Mouse (Mus musculus): ENCODE measurements at regions not wholly inside any gene's neighbourhood (a gene's known extent, or its start where the extent isn't known, plus 50 kb on each side); places are given as distances from the start of the nearest gene placed in this dataset.

DNA sequence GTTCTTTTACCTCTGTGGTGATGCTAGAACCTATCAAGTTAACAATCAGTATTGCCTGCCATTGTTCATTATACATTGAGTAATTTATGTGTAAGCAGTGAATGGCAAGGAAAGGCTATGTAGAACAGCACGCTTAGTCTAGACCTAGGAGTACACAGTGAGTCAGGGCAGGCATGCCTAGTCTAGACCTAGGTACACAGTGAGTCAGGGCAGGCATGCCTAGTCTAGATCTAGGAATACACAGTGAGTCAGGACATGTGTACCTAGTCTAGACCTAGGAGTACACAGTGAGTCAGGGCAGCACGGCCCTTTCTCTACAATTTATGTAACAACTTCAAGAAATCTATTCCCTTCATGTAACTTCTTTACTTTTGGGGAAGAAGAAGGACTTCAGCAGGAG is 347.2 kb downstream of the Tmem232 start:
- no peak overlapping the region for H3K27ac ChIP-seq (ENCODE audit: low read length)
- no peak for ATAC-seq (ENCODE audit: insufficient number of reproducible peaks, insufficient read depth, low FRiP score, low read depth)
- no peaks in the 10 kb centered on the region for H3K27me3 ChIP-seq (ENCODE audit: control insufficient read depth, insufficient read depth, low read length)
- no peak overlapping the region for H3K4me3 ChIP-seq (ENCODE audit: low read depth, low read length)
- H3K4me2 ChIP-seq (replicated peaks; ENCODE audit: low read depth, low read length): no peak overlapping the region
- 80% methylated on average over 2 of the region's 2 CpGs for WGBS
- no peaks in the 10 kb centered on the region for H3K36me3 ChIP-seq (ENCODE audit: control insufficient read depth, insufficient read depth, low read length)
- H3K9ac ChIP-seq (replicated peaks; ENCODE audit: low read depth, low read length): no peak overlapping the region
- no peaks in the 10 kb centered on the region for H3K9me3 ChIP-seq (ENCODE audit: control insufficient read depth, low read depth, low read length)
- H3K4me1 ChIP-seq (ENCODE audit: control insufficient read depth, insufficient read depth, low read length): 0 out of 2 replicates have a peak, but pooled peaks cover 6% of the 10 kb centered on the region

DNA sequence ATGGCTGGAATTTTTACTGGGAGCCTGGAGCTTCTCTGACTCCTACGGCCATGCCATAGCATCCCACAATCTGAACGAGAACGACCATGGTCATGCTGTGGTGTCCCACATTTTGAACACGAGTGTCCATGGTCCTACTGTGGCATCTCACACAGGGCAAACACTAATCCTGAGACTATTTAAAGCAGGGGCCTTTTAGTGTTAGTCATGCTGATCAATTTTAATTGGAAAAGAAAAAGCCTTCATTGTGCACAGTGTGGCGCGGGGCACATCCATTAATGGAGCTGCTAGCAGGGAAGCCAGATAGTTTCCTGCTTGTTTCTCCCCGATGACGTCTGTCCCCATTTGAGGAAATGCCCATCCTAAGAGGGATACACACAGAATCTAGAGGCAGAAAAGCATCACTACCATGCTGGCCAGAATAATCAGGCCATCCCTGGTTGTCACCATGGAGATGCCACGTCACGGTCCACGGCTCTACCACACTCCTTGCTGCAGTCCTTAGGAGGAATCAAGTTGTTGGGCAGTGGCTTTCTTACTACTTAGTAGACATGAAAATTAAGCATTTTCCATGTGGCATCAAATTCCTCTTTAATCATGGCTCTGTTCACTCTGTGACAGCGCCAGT is 348.0 kb downstream of the Tmem232 start:
- H3K27ac ChIP-seq (ENCODE audit: low read length): no peak overlapping the region
- no peaks in the 10 kb centered on the region for H3K9me3 ChIP-seq (ENCODE audit: control insufficient read depth, low read depth, low read length)
- no peak overlapping the region for H3K9ac ChIP-seq (replicated peaks; ENCODE audit: low read depth, low read length)
- no peak for ATAC-seq (ENCODE audit: insufficient number of reproducible peaks, insufficient read depth, low FRiP score, low read depth)
- no peak overlapping the region for H3K4me2 ChIP-seq (replicated peaks; ENCODE audit: low read depth, low read length)
- H3K4me3 ChIP-seq (ENCODE audit: low read depth, low read length): no peak overlapping the region
- H3K36me3 ChIP-seq (ENCODE audit: control insufficient read depth, insufficient read depth, low read length): no peaks in the 10 kb centered on the region
- no peaks in the 10 kb centered on the region for H3K27me3 ChIP-seq (ENCODE audit: control insufficient read depth, insufficient read depth, low read length)
- 89% methylated on average over 12 of the region's 12 CpGs for WGBS
- H3K4me1 ChIP-seq (ENCODE audit: control insufficient read depth, insufficient read depth, low read length): 0 out of 2 replicates have a peak, but pooled peaks cover 6% of the 10 kb centered on the region

DNA sequence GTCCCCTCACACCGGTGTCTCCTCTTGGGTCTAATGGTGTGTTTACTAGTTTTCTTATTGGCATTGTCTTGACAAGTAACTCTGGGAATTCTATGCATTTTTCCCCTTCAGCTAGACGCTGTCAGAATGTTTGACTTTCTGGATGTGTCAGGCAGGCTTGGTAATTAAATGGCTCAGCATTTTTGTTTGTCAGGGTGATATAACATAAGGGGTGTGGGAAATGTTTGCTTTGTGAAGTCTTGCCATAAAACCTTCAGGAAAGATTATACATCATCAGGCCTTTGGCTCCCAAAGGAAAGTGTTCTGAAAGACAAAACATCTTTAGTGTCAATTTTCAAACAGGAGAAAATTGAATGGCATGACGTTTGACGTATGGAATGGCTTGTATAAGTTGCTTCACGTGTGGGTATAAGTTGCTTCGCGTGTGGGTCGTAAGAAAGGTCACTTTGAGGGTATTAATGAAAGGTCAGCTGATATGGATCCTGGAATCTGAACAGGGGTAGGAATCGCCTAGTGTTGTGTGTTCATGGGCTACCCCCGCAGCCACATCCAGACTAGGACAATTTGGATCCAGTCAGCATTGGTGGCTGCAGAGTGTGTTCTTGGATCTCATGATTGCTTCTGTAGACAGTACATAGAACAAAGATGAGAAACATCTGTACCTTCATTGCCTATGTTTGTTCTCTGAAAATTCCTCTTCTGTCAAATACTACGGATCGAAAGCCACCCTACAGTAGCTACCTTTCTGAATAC is 349.6 kb downstream of the Tmem232 start:
- no peak overlapping the region for H3K27ac ChIP-seq (ENCODE audit: low read length)
- H3K27me3 ChIP-seq (ENCODE audit: control insufficient read depth, insufficient read depth, low read length): no peaks in the 10 kb centered on the region
- no peak overlapping the region for H3K9ac ChIP-seq (replicated peaks; ENCODE audit: low read depth, low read length)
- H3K36me3 ChIP-seq (ENCODE audit: control insufficient read depth, insufficient read depth, low read length): no peaks in the 10 kb centered on the region
- no peak overlapping the region for H3K4me2 ChIP-seq (replicated peaks; ENCODE audit: low read depth, low read length)
- H3K4me1 ChIP-seq (ENCODE audit: control insufficient read depth, insufficient read depth, low read length): 0 out of 2 replicates have a peak, but pooled peaks cover 6% of the 10 kb centered on the region
- WGBS: 33% methylated on average over 12 of the region's 12 CpGs
- no peak for ATAC-seq (ENCODE audit: insufficient number of reproducible peaks, insufficient read depth, low FRiP score, low read depth)
- no peak overlapping the region for H3K4me3 ChIP-seq (ENCODE audit: low read depth, low read length)
- H3K9me3 ChIP-seq (ENCODE audit: control insufficient read depth, low read depth, low read length): no peaks in the 10 kb centered on the region

- ATAC-seq (ENCODE audit: insufficient number of reproducible peaks, insufficient read depth, low FRiP score, low read depth): no peak
- Histone ChIP-seq H3K36me3 (ENCODE audit: control insufficient read depth, insufficient read depth, low read length) (no peaks in the 10 kb centered on the region), H3K27ac (ENCODE audit: low read length) (no peak overlapping the region), H3K27me3 (ENCODE audit: control insufficient read depth, insufficient read depth, low read length) (no peaks in the 10 kb centered on the region), H3K9me3 (ENCODE audit: control insufficient read depth, low read depth, low read length) (no peaks in the 10 kb centered on the region), H3K4me2 (replicated peaks; ENCODE audit: low read depth, low read length) (no peak overlapping the region), H3K4me1 (ENCODE audit: control insufficient read depth, insufficient read depth, low read length) (no peaks in the 10 kb centered on the region), H3K4me3 (ENCODE audit: low read depth, low read length) (no peak overlapping the region), H3K9ac (replicated peaks; ENCODE audit: low read depth, low read length) (no peak overlapping the region)
- 82% methylated on average over 4 of the region's 4 CpGs for WGBS
Measured at GRCm38 (mm10) chr17:65181164-65181563, 345.3 kb upstream of the 4930583I09Rik start.

GRCm38 (mm10) chr17:65175770-65176169 is 339.9 kb upstream of the 4930583I09Rik start:
- Histone ChIP-seq H3K36me3 (ENCODE audit: control insufficient read depth, insufficient read depth, low read length) (no peaks in the 10 kb centered on the region), H3K4me1 (ENCODE audit: control insufficient read depth, insufficient read depth, low read length) (no peaks in the 10 kb centered on the region), H3K9me3 (ENCODE audit: control insufficient read depth, low read depth, low read length) (no peaks in the 10 kb centered on the region), H3K9ac (replicated peaks; ENCODE audit: low read depth, low read length) (no peak overlapping the region), H3K4me2 (replicated peaks; ENCODE audit: low read depth, low read length) (no peak overlapping the region), H3K4me3 (ENCODE audit: low read depth, low read length) (no peak overlapping the region), H3K27ac (ENCODE audit: low read length) (no peak overlapping the region), H3K27me3 (ENCODE audit: control insufficient read depth, insufficient read depth, low read length) (no peaks in the 10 kb centered on the region)
- 73% methylated on average over 4 of the region's 4 CpGs for WGBS
- no peak for ATAC-seq (ENCODE audit: insufficient number of reproducible peaks, insufficient read depth, low FRiP score, low read depth)

DNA sequence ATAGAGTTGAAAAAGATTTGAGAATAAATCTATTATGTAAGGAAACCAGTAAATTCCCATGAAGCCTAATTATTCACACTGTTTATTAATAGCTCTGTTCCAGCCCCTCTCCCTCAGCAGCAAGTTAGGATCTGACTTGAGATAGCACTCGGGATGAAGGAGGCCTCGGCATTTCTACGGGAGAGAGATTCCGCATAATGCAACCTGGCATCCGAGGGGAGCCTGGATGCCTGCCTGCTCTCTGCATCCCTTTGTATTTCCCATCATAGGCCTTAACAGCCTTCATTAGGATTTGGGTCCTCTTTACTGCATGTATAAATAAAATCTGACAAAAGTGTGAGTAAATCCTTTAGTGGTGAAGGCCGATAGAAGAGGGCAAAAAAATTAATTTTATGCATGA is 338.2 kb upstream of the 4930583I09Rik start:
- 92% methylated on average over 6 of the region's 6 CpGs for WGBS
- no peaks in the 10 kb centered on the region for H3K4me1 ChIP-seq (ENCODE audit: control insufficient read depth, insufficient read depth, low read length)
- H3K4me2 ChIP-seq (replicated peaks; ENCODE audit: low read depth, low read length): no peak overlapping the region
- no peaks in the 10 kb centered on the region for H3K9me3 ChIP-seq (ENCODE audit: control insufficient read depth, low read depth, low read length)
- H3K9ac ChIP-seq (replicated peaks; ENCODE audit: low read depth, low read length): no peak overlapping the region
- no peak for ATAC-seq (ENCODE audit: insufficient number of reproducible peaks, insufficient read depth, low FRiP score, low read depth)
- no peaks in the 10 kb centered on the region for H3K36me3 ChIP-seq (ENCODE audit: control insufficient read depth, insufficient read depth, low read length)
- no peak overlapping the region for H3K4me3 ChIP-seq (ENCODE audit: low read depth, low read length)
- H3K27ac ChIP-seq (ENCODE audit: low read length): no peak overlapping the region
- no peaks in the 10 kb centered on the region for H3K27me3 ChIP-seq (ENCODE audit: control insufficient read depth, insufficient read depth, low read length)

DNA sequence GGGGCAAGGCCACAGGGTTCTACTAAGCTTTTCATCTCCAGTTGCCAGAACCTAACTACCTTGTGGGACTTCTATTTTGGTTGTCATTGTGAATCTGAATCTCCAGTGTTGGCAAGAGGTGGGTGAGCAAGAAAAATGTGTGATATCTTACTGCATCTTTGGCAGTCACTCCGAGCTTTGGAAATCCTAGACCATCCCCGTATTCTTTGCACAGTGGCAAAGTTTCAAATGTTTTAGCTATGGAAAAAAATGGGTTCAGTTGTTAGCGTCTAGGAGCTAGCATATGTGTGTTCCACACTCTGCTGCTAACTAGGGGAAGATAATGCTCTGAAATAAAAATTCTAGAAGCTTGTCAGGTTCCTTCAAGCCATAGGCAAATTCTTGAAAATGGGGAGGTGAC is 337.4 kb upstream of the 4930583I09Rik start:
- no peaks in the 10 kb centered on the region for H3K4me1 ChIP-seq (ENCODE audit: control insufficient read depth, insufficient read depth, low read length)
- H3K9me3 ChIP-seq (ENCODE audit: control insufficient read depth, low read depth, low read length): no peaks in the 10 kb centered on the region
- WGBS: 89% methylated on average over 3 of the region's 3 CpGs
- H3K36me3 ChIP-seq (ENCODE audit: control insufficient read depth, insufficient read depth, low read length): no peaks in the 10 kb centered on the region
- no peak overlapping the region for H3K27ac ChIP-seq (ENCODE audit: low read length)
- H3K4me2 ChIP-seq (replicated peaks; ENCODE audit: low read depth, low read length): no peak overlapping the region
- no peak overlapping the region for H3K9ac ChIP-seq (replicated peaks; ENCODE audit: low read depth, low read length)
- no peak for ATAC-seq (ENCODE audit: insufficient number of reproducible peaks, insufficient read depth, low FRiP score, low read depth)
- H3K27me3 ChIP-seq (ENCODE audit: control insufficient read depth, insufficient read depth, low read length): no peaks in the 10 kb centered on the region
- no peak overlapping the region for H3K4me3 ChIP-seq (ENCODE audit: low read depth, low read length)

DNA sequence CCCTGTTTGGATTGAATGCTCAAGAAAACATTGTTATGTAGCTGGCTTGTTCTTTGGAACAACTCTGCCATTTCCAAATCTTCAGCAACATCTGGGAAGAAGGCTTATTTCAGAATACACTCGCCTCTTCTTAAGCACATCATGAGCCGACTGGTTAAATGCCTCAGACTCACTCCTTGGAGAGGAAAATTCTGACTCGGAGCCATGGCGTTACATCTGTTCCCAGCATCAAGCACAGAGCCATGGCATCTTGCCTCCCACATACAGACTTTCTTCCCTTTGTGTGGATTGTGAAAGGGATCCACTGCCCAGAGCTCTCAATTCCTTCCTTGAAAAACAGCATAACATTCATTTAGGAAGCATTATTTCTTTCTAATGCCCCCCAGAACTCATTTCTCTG is 334.8 kb upstream of the 4930583I09Rik start:
- no peak overlapping the region for H3K4me2 ChIP-seq (replicated peaks; ENCODE audit: low read depth, low read length)
- no peaks in the 10 kb centered on the region for H3K36me3 ChIP-seq (ENCODE audit: control insufficient read depth, insufficient read depth, low read length)
- no peaks in the 10 kb centered on the region for H3K27me3 ChIP-seq (ENCODE audit: control insufficient read depth, insufficient read depth, low read length)
- no peak overlapping the region for H3K4me3 ChIP-seq (ENCODE audit: low read depth, low read length)
- no peaks in the 10 kb centered on the region for H3K9me3 ChIP-seq (ENCODE audit: control insufficient read depth, low read depth, low read length)
- WGBS: 80% methylated on average over 4 of the region's 4 CpGs
- H3K4me1 ChIP-seq (ENCODE audit: control insufficient read depth, insufficient read depth, low read length): no peaks in the 10 kb centered on the region
- no peak overlapping the region for H3K27ac ChIP-seq (ENCODE audit: low read length)
- H3K9ac ChIP-seq (replicated peaks; ENCODE audit: low read depth, low read length): no peak overlapping the region
- no peak for ATAC-seq (ENCODE audit: insufficient number of reproducible peaks, insufficient read depth, low FRiP score, low read depth)
